Mouse (Mus musculus) right cerebral cortex, postnatal 36 days (tissue): ENCODE measurements at regions not wholly inside any gene's neighbourhood (a gene's known extent, or its start where the extent isn't known, plus 50 kb on each side); places are given as distances from the start of the nearest gene placed in this dataset.
A peak's percentile ranks its signal among the peaks of the same experiment; 100 is the strongest.
"Not testable (repeated sequence)": the region's sequence is repeated elsewhere in the genome, so short reads cannot be mapped to it uniquely, and the experiment has no call there.

Source experiments
- DNase-seq, 2 experiments: peaks; one replicate each; pipeline ENCODE4 v3.0.0; 2022; ENCODE audit warnings: low spot score in 2 of 2, mixed read lengths in 1 of 2

GRCm38 (mm10) chr7:118320307-118320706 lies 76.8 kb upstream of the Smg1 start:
- no peak for DNase-seq

GRCm38 (mm10) chr7:118318432-118319135 lies 75.1 kb upstream of the Smg1 start:
- no peak for DNase-seq

- not testable (repeated sequence) for DNase-seq
Measured at GRCm38 (mm10) chr7:118314886-118315285, 71.4 kb upstream of the Smg1 start.

GRCm38 (mm10) chr7:118314228-118314658 lies 70.8 kb upstream of the Smg1 start:
- DNase-seq, result peak; percentile 21 to 31

GRCm38 (mm10) chr7:118313818-118314217 lies 70.3 kb upstream of the Smg1 start:
- DNase-seq, result peak; percentile 5 to 22

- no peak for DNase-seq
Measured at GRCm38 (mm10) chr7:118309733-118310132, 66.3 kb upstream of the Smg1 start.

- DNase-seq, result no peak
Measured at GRCm38 (mm10) chr7:118308882-118309281, 65.4 kb upstream of the Smg1 start.

GRCm38 (mm10) chr7:118304812-118305211 lies 61.3 kb upstream of the Smg1 start:
- peak; percentile 26 to 55 for DNase-seq

- DNase-seq, result no peak
Measured at GRCm38 (mm10) chr7:118304338-118304737, 60.9 kb upstream of the Smg1 start.

- no peak for DNase-seq
Measured at GRCm38 (mm10) chr7:118303921-118304320, 60.5 kb upstream of the Smg1 start.

GRCm38 (mm10) chr7:118300678-118301342 lies 57.3 kb upstream of the Smg1 start:
- DNase-seq, result no peak

- peak; percentile 55 to 66 for DNase-seq
Measured at GRCm38 (mm10) chr7:118297613-118298012, 54.1 kb upstream of the Smg1 start.

- DNase-seq, result no peak
Measured at GRCm38 (mm10) chr7:118296856-118297518, 53.5 kb upstream of the Smg1 start.

- DNase-seq, result no peak
Measured at GRCm38 (mm10) chr7:118295855-118296254, 52.4 kb upstream of the Smg1 start.

GRCm38 (mm10) chr7:118295275-118295674 lies 51.8 kb upstream of the Smg1 start:
- no peak for DNase-seq

GRCm38 (mm10) chr7:118294637-118295036 lies 51.2 kb upstream of the Smg1 start:
- no peak for DNase-seq
